Comparison of ENCODE assay signal across 13 mouse cellular contexts in the genomic region with DNA sequence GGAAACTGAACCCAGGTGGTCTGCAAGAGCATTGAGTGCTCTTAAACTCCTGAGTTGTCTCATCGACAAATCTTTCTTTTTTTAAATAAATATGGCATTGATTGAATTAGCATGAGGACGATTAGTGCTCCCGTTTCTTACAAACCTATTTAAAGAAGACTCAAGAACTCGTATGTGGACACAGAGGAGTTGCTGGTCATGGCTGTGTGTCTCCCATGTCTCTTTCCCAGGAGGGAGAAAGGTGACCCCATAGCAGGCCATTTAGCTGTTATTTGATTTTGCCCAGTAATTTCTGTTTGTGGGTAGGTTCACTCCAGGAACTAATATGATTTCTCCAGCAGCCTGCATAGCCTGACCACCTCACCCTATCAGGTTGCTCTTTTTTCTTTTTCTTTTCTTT. TPM values are rescaled to one million over a fixed set of nuclear protein-coding genes. Genes with fewer than 3 reads are reported as not detected.
A peak's percentile ranks its signal among the peaks of the same experiment; 100 is the strongest.
DNase-seq lines count a peak whose midpoint lies in the region; ATAC-seq and TF ChIP-seq lines count a peak whose summit lies in the region.
"Had no signal": no experiment of that assay in that cellular context is flagged by ENCODE, and none has a peak within 500 bp of the region (broad histone marks: within the 10 kb centered on the region; RNA-seq: fewer than 3 reads in every experiment).

No protein-coding gene starts in this region.

- 79% methylated on average over 4 of the region's 4 CpGs for WGBS in heart, embryonic 12.5 days
- WGBS in lung, embryonic 15.5 days, result 48% methylated on average over 4 of the region's 4 CpGs
- WGBS in lung, adult 2 months, result 33% methylated on average over 4 of the region's 4 CpGs
- 53% methylated on average over 4 of the region's 4 CpGs for WGBS in intestine, embryonic 15.5 days
- 11% methylated on average over 4 of the region's 4 CpGs for WGBS in small intestine, adult 2 months
- WGBS in forebrain, postnatal 0 days, result 82% methylated on average over 4 of the region's 4 CpGs

- ATAC-seq in heart, embryonic 12.5 days (ENCODE audit: insufficient number of reproducible peaks, low FRiP score), result no peak
- ATAC-seq in lung, embryonic 15.5 days (ENCODE audit: borderline replicate concordance, extremely low read depth, low FRiP score, low TSS enrichment), result no peak
- ATAC-seq in intestine, embryonic 15.5 days, result no peak
- ATAC-seq in forebrain, postnatal 0 days, result no peak
- ATAC-seq: hindbrain, postnatal 0 days had no signal

- intact Hi-C loops in heart, postnatal 10 days (cut with DNase I), result no loop called here

- peaks cover 8% of the 10 kb centered on the region for H3K36me3 ChIP-seq in heart, embryonic 12.5 days
- H3K36me3 ChIP-seq in lung, embryonic 15.5 days, result peaks cover 6% of the 10 kb centered on the region; the same call in 1 of the 2 replicates
- 0 out of 2 replicates have a peak, but pooled peaks cover 4% of the 10 kb centered on the region for H3K36me3 ChIP-seq in intestine, embryonic 15.5 days
- H3K36me3 ChIP-seq in small intestine, adult 2 months (ENCODE audit: control insufficient read depth, insufficient read depth, low read length), result peaks cover 5% of the 10 kb centered on the region
- H3K36me3 ChIP-seq in forebrain, postnatal 0 days (ENCODE audit: insufficient read depth), result no peaks in the 10 kb centered on the region

- H3K4me3 ChIP-seq in heart, embryonic 12.5 days, result no peak overlapping the region
- H3K4me3 ChIP-seq in lung, embryonic 15.5 days, result peak overlapping the region; percentile 25
- H3K4me3 ChIP-seq in lung, adult 2 months (replicated peaks; ENCODE audit: extremely low read depth, low read depth, low read length), result no peak overlapping the region
- H3K4me3 ChIP-seq in intestine, embryonic 15.5 days (replicated peaks), result peak overlapping the region; percentile 18
- peak overlapping the region; percentile 18; the same call in 1 of the 2 replicates for H3K4me3 ChIP-seq in small intestine, adult 2 months (ENCODE audit: low read depth, low read length)
- H3K4me3 ChIP-seq in forebrain, postnatal 0 days (ENCODE audit: low read depth, low read length), result no peak overlapping the region

- H3K27me3 ChIP-seq in heart, embryonic 12.5 days (replicated peaks), result no peaks in the 10 kb centered on the region
- H3K27me3 ChIP-seq in lung, embryonic 15.5 days, result no peaks in the 10 kb centered on the region
- H3K27me3 ChIP-seq in intestine, embryonic 15.5 days (replicated peaks), result no peaks in the 10 kb centered on the region
- H3K27me3 ChIP-seq in small intestine, adult 2 months (ENCODE audit: control insufficient read depth, insufficient read depth, low read length), result no peaks in the 10 kb centered on the region
- no peaks in the 10 kb centered on the region for H3K27me3 ChIP-seq in forebrain, postnatal 0 days (ENCODE audit: insufficient read depth, low read length)

- H3K9ac ChIP-seq in heart, embryonic 12.5 days, result no peak overlapping the region
- no peak overlapping the region for H3K9ac ChIP-seq in lung, embryonic 15.5 days
- H3K9ac ChIP-seq in intestine, embryonic 15.5 days, result no peak overlapping the region
- no peak overlapping the region for H3K9ac ChIP-seq in forebrain, postnatal 0 days

- peaks cover 4% of the 10 kb centered on the region; the same call in 1 of the 2 replicates for H3K9me3 ChIP-seq in heart, embryonic 12.5 days (replicated peaks)
- no peaks in the 10 kb centered on the region for H3K9me3 ChIP-seq in lung, embryonic 15.5 days
- H3K9me3 ChIP-seq in intestine, embryonic 15.5 days, result no peaks in the 10 kb centered on the region
- H3K9me3 ChIP-seq in forebrain, postnatal 0 days (ENCODE audit: low read length), result no peaks in the 10 kb centered on the region

- H3K4me1 ChIP-seq in heart, embryonic 12.5 days (replicated peaks), result no peaks in the 10 kb centered on the region; the same call in 1 of the 2 replicates
- peaks cover 13% of the 10 kb centered on the region; the same call in 1 of the 2 replicates for H3K4me1 ChIP-seq in lung, embryonic 15.5 days
- no peaks in the 10 kb centered on the region; the same call in 1 of the 2 replicates for H3K4me1 ChIP-seq in lung, adult 2 months (ENCODE audit: control insufficient read depth, insufficient read depth, low read length)
- no peaks in the 10 kb centered on the region for H3K4me1 ChIP-seq in intestine, embryonic 15.5 days (replicated peaks)
- H3K4me1 ChIP-seq in small intestine, adult 2 months (ENCODE audit: control insufficient read depth, insufficient read depth, insufficient read length, low read length), result peaks cover 8% of the 10 kb centered on the region; the same call in 1 of the 2 replicates
- no peaks in the 10 kb centered on the region for H3K4me1 ChIP-seq in forebrain, postnatal 0 days (ENCODE audit: insufficient read depth)

- TF ChIP-seq POLR2A in lung, adult 2 months (IDR thresholded peaks at IDR 0.05; ENCODE audit: borderline replicate concordance, extremely low read depth, low read depth, low read length), result no peak
- no peak for TF ChIP-seq POLR2A in small intestine, adult 2 months (IDR thresholded peaks at IDR 0.05; ENCODE audit: low read depth, low read length)

- no peak for DNase-seq in heart, postnatal 10 days
- no peak for DNase-seq in lung, adult 2 months
- no peak for DNase-seq in forebrain, postnatal 0 days
- no peak for DNase-seq in layer of hippocampus, postnatal 25 days (ENCODE audit: extremely low spot score in 1 of 2, low spot score in 1 of 2)
- DNase-seq: adrenal gland, adult 2 months; cerebellum, adult 9-11 months; gastrocnemius, postnatal 10 days; layer of hippocampus, postnatal 36 days had no signal

- no peak overlapping the region for H3K27ac ChIP-seq in heart, embryonic 12.5 days (ENCODE audit: poor library complexity, severe bottlenecking)
- no peak overlapping the region for H3K27ac ChIP-seq in lung, embryonic 15.5 days
- H3K27ac ChIP-seq in intestine, embryonic 15.5 days, result no peak overlapping the region
- peak overlapping the region; percentile 37 for H3K27ac ChIP-seq in small intestine, adult 2 months (ENCODE audit: insufficient read depth, low read depth, low read length)
- H3K27ac ChIP-seq in forebrain, postnatal 0 days (ENCODE audit: low read depth, low read length), result no peak overlapping the region
- H3K27ac ChIP-seq: hindbrain, postnatal 0 days had no signal

- TF ChIP-seq CTCF in lung, adult 2 months (IDR thresholded peaks at IDR 0.05; ENCODE audit: insufficient read depth, low read length), result no peak
- TF ChIP-seq CTCF in small intestine, adult 2 months (IDR thresholded peaks at IDR 0.05; ENCODE audit: extremely low read depth, insufficient read length, insufficient replicate concordance, low read depth, low read length), result no peak
- no peak for TF ChIP-seq CTCF in forebrain, postnatal 0 days (IDR thresholded peaks at IDR 0.05; ENCODE audit: low read depth)

- 0 out of 2 replicates have a peak overlapping the region, but pooled peaks have one; percentile 24 for H3K4me2 ChIP-seq in heart, embryonic 12.5 days
- peak overlapping the region; percentile 49 for H3K4me2 ChIP-seq in lung, embryonic 15.5 days
- H3K4me2 ChIP-seq in intestine, embryonic 15.5 days (replicated peaks), result peak overlapping the region; percentile 45
- H3K4me2 ChIP-seq in forebrain, postnatal 0 days (ENCODE audit: low read depth), result no peak overlapping the region

RNA-seq across cellular contexts. Expression of a gene that starts 1.7 kb away (rescaled TPM):
- polyA plus RNA-seq in heart, embryonic 12.5 days (2016; fragmentation: Nextera tagmentation; extraction: Ambion mirVana), result 20.3 and 22.2 TPM in 2 replicates
- total RNA-seq in heart, postnatal 10 days (2021), result 10 to 100 TPM; 12.6 to 16.3 TPM
- polyA plus RNA-seq in lung, embryonic 15.5 days (2015; fragmentation: Nextera tagmentation; extraction: Ambion mirVana), result 58.1 TPM in 2 replicates
- polyA plus RNA-seq in lung, adult 2 months (2012; rRNA removed), result 5.1 and 8.9 TPM in 2 replicates
- 51.6 and 52.8 TPM in 2 replicates for polyA plus RNA-seq in intestine, embryonic 15.5 days (2015; fragmentation: Nextera tagmentation; extraction: Ambion mirVana)
- 4.1 and 9.4 TPM in 2 replicates for polyA plus RNA-seq in small intestine, adult 2 months (2012; rRNA removed)
- total RNA-seq in forebrain, postnatal 0 days (2014; rRNA removed), result 4.5 and 5.4 TPM in 2 replicates
- 1.9 and 3.3 TPM in 2 replicates for polyA plus RNA-seq in forebrain, postnatal 0 days (2015; fragmentation: Nextera tagmentation; extraction: Ambion mirVana)
- 1 to 10 TPM; 2.7 TPM for total RNA-seq in layer of hippocampus, postnatal 25 days (2021)

Comparison
In these comparisons a context has a peak if more than half of its experiments do, and no peak if none do; other contexts are left out.
1. H3K4me3 ChIP-seq: peak in lung, embryonic 15.5 days (single experiment), intestine, embryonic 15.5 days (single experiment) and small intestine, adult 2 months (single experiment); none in heart, embryonic 12.5 days (single experiment), lung, adult 2 months (single experiment) and forebrain, postnatal 0 days (single experiment).